Mouse (Mus musculus): ENCODE results near the gene Syk. TPM values are rescaled to one million over a fixed set of nuclear protein-coding genes. Genes with fewer than 3 reads are reported as not detected.

The Syk gene
- total RNA-seq, 2 experiments from 2014 or later = 15.9 to 25.4 TPM

GRCm38 (mm10) chr13:52682107-52682506 lies 99.1 kb downstream of the Syk start:
- no peak for ATAC-seq (replicated peaks; ENCODE audit: low FRiP score, poor library complexity, severe bottlenecking)

- no peak for ATAC-seq (replicated peaks; ENCODE audit: low FRiP score, poor library complexity, severe bottlenecking)
These were observed 107.5 kb downstream of the Syk start for GRCm38 (mm10) chr13:52690425-52690824.

- no peak for ATAC-seq (replicated peaks; ENCODE audit: low FRiP score, poor library complexity, severe bottlenecking)
These were observed 109.3 kb downstream of the Syk start for GRCm38 (mm10) chr13:52692311-52692710.

GRCm38 (mm10) chr13:52694857-52695256 lies 111.9 kb downstream of the Syk start:
- ATAC-seq (replicated peaks; ENCODE audit: low FRiP score, poor library complexity, severe bottlenecking) = no peak

Other genes with a start within 250 kb of the Syk start
- gene Diras2, start 51.9 kb upstream of the Syk start, total RNA-seq (2015; ENCODE audit: low replicate concordance) = not detected in 2 replicates
- gene Diras2, start 51.9 kb upstream of the Syk start, total RNA-seq (2017; ENCODE audit: low replicate concordance) = 0.17 and 0.28 TPM in 2 replicates